Comparison of ENCODE assay signal across 7 mouse cellular contexts in genomic region chr2:35581501-35582340, GRCm38 (mm10). TPM values are rescaled to one million over a fixed set of nuclear protein-coding genes. Genes with fewer than 3 reads are reported as not detected.
DNase-seq lines count a peak whose midpoint lies in the region; ATAC-seq lines count a peak whose summit lies in the region.

No protein-coding gene starts in this region.

- H3K36me3 ChIP-seq in forebrain, embryonic 10.5 days (replicated peaks), result no peaks in the 10 kb centered on the region
- H3K36me3 ChIP-seq in limb, embryonic 12.5 days, result no peaks in the 10 kb centered on the region
- no peaks in the 10 kb centered on the region for H3K36me3 ChIP-seq in midbrain, embryonic 14.5 days (ENCODE audit: control insufficient read depth, insufficient read depth, low read length)

- peaks cover 31% of the 10 kb centered on the region for H3K4me1 ChIP-seq in forebrain, embryonic 10.5 days
- H3K4me1 ChIP-seq in limb, embryonic 12.5 days (replicated peaks), result peaks cover 35% of the 10 kb centered on the region
- H3K4me1 ChIP-seq in midbrain, embryonic 14.5 days (ENCODE audit: control insufficient read depth, insufficient read depth, low read length), result peaks cover 16% of the 10 kb centered on the region

- H3K9me3 ChIP-seq in forebrain, embryonic 10.5 days, result no peaks in the 10 kb centered on the region
- no peaks in the 10 kb centered on the region for H3K9me3 ChIP-seq in limb, embryonic 12.5 days
- H3K9me3 ChIP-seq in midbrain, embryonic 14.5 days (ENCODE audit: control insufficient read depth, low read length), result no peaks in the 10 kb centered on the region

- H3K27me3 ChIP-seq in forebrain, embryonic 10.5 days (ENCODE audit: poor library complexity, severe bottlenecking), result peaks cover 100% of the 10 kb centered on the region
- H3K27me3 ChIP-seq in limb, embryonic 12.5 days, result peaks cover 72% of the 10 kb centered on the region
- H3K27me3 ChIP-seq in midbrain, embryonic 14.5 days (ENCODE audit: control insufficient read depth, insufficient read depth, low read length), result peaks cover 48% of the 10 kb centered on the region

- peak overlapping the region; percentile 96 for H3K4me2 ChIP-seq in limb, embryonic 12.5 days
- peak overlapping the region; percentile 84 for H3K4me2 ChIP-seq in midbrain, embryonic 14.5 days (ENCODE audit: low read length)

- ATAC-seq in limb, embryonic 12.5 days (ENCODE audit: insufficient number of reproducible peaks, insufficient read depth, low FRiP score, low TSS enrichment, low read depth), result peak; percentile 23; the same call in 1 of the 2 replicates
- peak; percentile 40 for ATAC-seq in midbrain, embryonic 14.5 days (ENCODE audit: low FRiP score, low TSS enrichment)

- H3K27ac ChIP-seq in forebrain, embryonic 10.5 days, result peak overlapping the region; percentile 79
- H3K27ac ChIP-seq in limb, embryonic 12.5 days, result 0 out of 2 replicates have a peak overlapping the region, but pooled peaks have one; percentile 47
- no peak overlapping the region for H3K27ac ChIP-seq in midbrain, embryonic 14.5 days (replicated peaks; ENCODE audit: low read depth, low read length)

- H3K4me3 ChIP-seq in forebrain, embryonic 10.5 days, result peak overlapping the region; percentile 66
- H3K4me3 ChIP-seq in limb, embryonic 12.5 days (replicated peaks), result peak overlapping the region; percentile 59
- H3K4me3 ChIP-seq in midbrain, embryonic 14.5 days (replicated peaks; ENCODE audit: low read depth, low read length), result peak overlapping the region; percentile 37

- peak; percentile 78 for DNase-seq in MN1 (ENCODE audit: low spot score)
- peak; percentile 77 for DNase-seq in adrenal gland, postnatal 14 days
- peak; percentile 56 for DNase-seq in forebrain, embryonic 10.5 days (ENCODE audit: extremely low spot score, low spot score)
- peak; percentile 74 for DNase-seq in heart, postnatal 4 days
- DNase-seq in midbrain, embryonic 14.5 days, result peak; percentile 66
- DNase-seq in urinary bladder, adult 2 months (ENCODE audit: low spot score), result peak; percentile 71

- under 1% methylated on average over 73 of the region's 76 CpGs for WGBS in forebrain, embryonic 10.5 days
- under 1% methylated on average over 75 of the region's 76 CpGs for WGBS in limb, embryonic 12.5 days
- under 1% methylated on average over 74 of the region's 76 CpGs for WGBS in midbrain, embryonic 14.5 days

- peak overlapping the region; percentile 74 for H3K9ac ChIP-seq in limb, embryonic 12.5 days (replicated peaks)
- H3K9ac ChIP-seq in midbrain, embryonic 14.5 days (replicated peaks; ENCODE audit: low read length), result peak overlapping the region; percentile 47

RNA-seq across cellular contexts. Expression of gene Dab2ip, which starts 23.7 kb away (rescaled TPM):
- 69.6 and 73.3 TPM in 2 replicates for total RNA-seq in adrenal gland, postnatal 14 days (2021)
- 22.0 and 23.3 TPM in 2 replicates for polyA plus RNA-seq in forebrain, embryonic 10.5 days (2016; fragmentation: Nextera tagmentation; extraction: Ambion mirVana)
- 10 to 100 TPM; 54.6 to 55.2 TPM for total RNA-seq in heart, postnatal 4 days (2021)
- 65.7 and 72.3 TPM in 2 replicates for polyA plus RNA-seq in limb, embryonic 12.5 days (2016; fragmentation: Nextera tagmentation; extraction: Ambion mirVana)
- 46.4 and 50.6 TPM in 2 replicates for polyA plus RNA-seq in midbrain, embryonic 14.5 days (2014; fragmentation: Nextera tagmentation; extraction: Ambion mirVana)
- 65.2 and 77.8 TPM in 2 replicates for polyA plus RNA-seq in urinary bladder, adult 2 months (2012; rRNA removed)
